Mouse (Mus musculus) neutrophil, adult 59 days (primary cell): ENCODE data around the gene Gm20521. TPM values are rescaled to one million over a fixed set of nuclear protein-coding genes. Genes with fewer than 3 reads are reported as not detected.

Experiments used
- total RNA-seq, 2 experiments: library from RNA; stranded (reverse); gene quantifications; 1 replicate in 1 of 2; 2 replicates in 1 of 2; pipeline ENCODE4 v1.2.4; 2023

Gm20521 gene
- 1 to 10 TPM in 1 of 2 experiments, not detected in 1; 3.2 TPM for total RNA-seq

DNA sequence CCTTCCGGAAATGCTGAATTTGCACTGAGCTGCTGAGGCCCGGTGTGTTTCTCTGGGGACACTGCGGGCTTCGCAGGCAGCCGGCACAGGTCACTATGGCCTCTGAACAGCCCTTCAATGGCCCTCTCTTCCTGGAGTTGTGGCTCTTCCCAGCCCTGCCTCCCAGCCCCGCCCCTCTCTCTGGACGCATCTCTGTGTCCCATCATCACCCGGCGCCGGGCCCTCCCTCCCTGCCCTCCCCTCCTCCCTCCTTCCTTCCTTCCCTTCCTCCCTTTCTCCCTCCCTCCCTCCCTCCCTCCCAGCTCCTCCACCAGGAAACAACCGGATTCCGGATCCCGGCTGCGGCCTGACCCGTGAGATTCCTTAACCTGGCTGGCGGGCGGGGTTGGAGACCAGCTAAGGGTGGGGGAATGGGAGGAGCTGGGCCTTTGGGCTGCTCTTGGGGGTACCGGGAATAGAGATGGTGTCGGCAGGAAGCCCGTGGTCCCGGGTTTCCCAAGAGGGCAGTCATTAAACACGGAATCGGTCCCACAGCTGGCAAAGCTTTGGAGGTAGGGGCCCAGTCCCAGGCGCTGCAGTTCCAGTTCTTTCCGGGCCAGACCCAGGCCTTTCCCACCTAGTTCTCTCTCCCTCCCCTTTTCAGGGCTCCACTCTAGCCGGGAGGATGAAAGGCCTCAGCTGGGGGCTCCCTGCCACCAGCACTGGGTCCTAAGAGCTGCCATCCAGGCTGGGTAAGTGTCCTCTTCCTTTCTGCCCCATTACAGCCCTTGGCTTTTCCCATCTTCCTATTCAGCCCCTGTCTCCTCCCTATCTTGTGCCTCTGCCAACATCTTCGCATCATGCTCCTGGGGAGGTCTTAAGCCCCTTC is at the start of gene Gm20521, which contains the start of gene Bcl2l2:
Gene Gm20521, plus strand, starts transcription at position 288 of the 868 bp plus-strand sequence.
Gene Bcl2l2, plus strand, starts transcription at position 224 of the 868 bp plus-strand sequence.

DNA sequence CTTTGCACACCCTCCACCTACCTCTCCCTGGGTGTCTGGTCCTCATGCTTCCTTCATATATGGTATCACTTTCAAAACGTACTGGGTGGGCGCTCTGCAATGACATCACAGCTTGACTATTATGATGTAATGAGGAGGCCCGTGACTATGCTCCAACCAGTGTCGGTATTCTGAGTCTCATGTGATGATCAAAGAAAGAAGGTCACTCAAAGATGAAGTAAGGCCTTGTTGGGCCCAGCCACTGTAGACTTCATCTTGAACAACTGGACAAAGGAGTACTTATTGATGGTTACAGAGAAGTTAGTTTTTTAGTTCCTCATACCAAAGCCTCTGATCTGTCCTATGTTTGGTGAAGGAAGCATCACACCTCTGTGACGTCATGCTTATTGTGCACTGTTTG is 12.4 kb upstream of the Gm20521 start, which contains the start of gene Homez:
Gene Homez, minus strand, starts transcription at position 101 of the 400 bp plus-strand sequence.

GRCm38 (mm10) chr14:54877048-54877715 is 6.1 kb upstream of the Gm20521 start, which contains the start of gene Ppp1r3e:
Gene Ppp1r3e (minus strand): TSS chr14:54877550.

GRCm38 (mm10) chr14:54892200-54892599 is 9.0 kb downstream of the Gm20521 start, which contains the start of gene Pabpn1:
Gene Pabpn1 (plus strand): TSS chr14:54892500.

GRCm38 (mm10) chr14:54912886-54913285 is 29.6 kb downstream of the Gm20521 start, which contains the start of gene Slc22a17:
Gene Slc22a17 (minus strand): TSS chr14:54913132.

GRCm38 (mm10) chr14:54925349-54926342 is 42.4 kb downstream of the Gm20521 start, which contains the start of gene Efs:
Gene Efs (minus strand): TSS chr14:54926126.

DNA sequence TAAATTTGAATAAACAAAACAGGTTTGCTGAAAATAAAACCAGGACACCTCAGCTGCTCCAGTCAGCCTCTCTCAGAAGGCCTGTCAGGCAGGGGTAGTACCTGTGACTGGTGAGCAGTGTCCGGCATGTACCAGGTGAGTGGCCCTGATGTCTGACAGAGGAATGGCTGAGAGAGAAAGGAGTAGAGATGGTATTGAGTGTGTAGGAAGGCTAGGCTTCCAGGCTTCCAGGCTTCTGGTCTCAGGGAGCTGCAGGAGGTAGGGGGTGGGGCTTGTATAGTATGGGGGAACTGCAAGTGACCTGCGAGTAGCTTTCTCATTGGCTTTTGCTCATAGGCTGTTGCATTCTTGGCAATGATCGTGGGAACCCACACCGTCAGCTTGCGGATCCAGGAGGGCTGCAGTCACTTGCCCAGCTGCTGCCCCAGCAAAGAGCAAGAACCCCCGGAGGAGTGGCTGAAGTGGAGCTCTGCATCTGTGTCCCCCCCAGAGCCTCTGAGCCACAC is 49.5 kb downstream of the Gm20521 start, which contains the start of gene Il25:
Gene Il25, plus strand, starts transcription at position 51 of the 506 bp plus-strand sequence.

GRCm38 (mm10) chr14:54935904-54936830 is 52.9 kb downstream of the Gm20521 start, which contains the start of gene Cmtm5:
Gene Cmtm5 (plus strand): TSS chr14:54936261.

Other genes with a start within 250 kb of the Gm20521 start
- not detected for gene Gm17606, start 242.5 kb upstream of the Gm20521 start, total RNA-seq
- gene Cdh24, start 242.1 kb upstream of the Gm20521 start, total RNA-seq, result 1 to 10 TPM; 2.1 to 2.4 TPM
- gene 1700123O20Rik, start 197.2 kb upstream of the Gm20521 start, total RNA-seq, result 10 to 100 TPM; 28.6 to 30.0 TPM
- gene Acin1, start 196.5 kb upstream of the Gm20521 start, total RNA-seq, result 100 to 1,000 TPM; 231 to 260 TPM
- gene Gm29776, start 184.6 kb upstream of the Gm20521 start, total RNA-seq, result under 1 TPM; 0.31 to 0.38 TPM
- 100 to 1,000 TPM; 146 to 191 TPM for gene Cebpe, start 171.3 kb upstream of the Gm20521 start, total RNA-seq
- gene Slc7a8, start 101.5 kb upstream of the Gm20521 start, total RNA-seq, result 1 to 10 TPM; 5.3 to 5.6 TPM
- not detected for gene Rnf212b, start 69.3 kb upstream of the Gm20521 start, total RNA-seq
- 10 to 100 TPM; 12.0 to 12.3 TPM for gene Homez, start 12.5 kb upstream of the Gm20521 start, total RNA-seq
- gene Ppp1r3e, start 5.9 kb upstream of the Gm20521 start, total RNA-seq, result 1 to 10 TPM; 2.4 to 2.5 TPM
- gene Bcl2l2, start 64 bp upstream of the Gm20521 start, total RNA-seq, result 10 to 100 TPM in 1 of 2 experiments, 1 to 10 TPM in 1; 8.3 to 13.1 TPM
- 100 to 1,000 TPM; 141 to 157 TPM for gene Pabpn1, start 9.1 kb downstream of the Gm20521 start, total RNA-seq
- gene Slc22a17, start 29.7 kb downstream of the Gm20521 start, total RNA-seq, result under 1 TPM; 0.27 to 0.49 TPM
- not detected for gene Efs, start 42.7 kb downstream of the Gm20521 start, total RNA-seq
- not detected for gene Il25, start 49.3 kb downstream of the Gm20521 start, total RNA-seq
- gene Cmtm5, start 52.8 kb downstream of the Gm20521 start, total RNA-seq, result not detected
- not detected for gene Myh6, start 83.5 kb downstream of the Gm20521 start, total RNA-seq
- gene Gm17428, start 93.5 kb downstream of the Gm20521 start, total RNA-seq, result not detected
- under 1 TPM in 1 of 2 experiments, not detected in 1; 0.09 TPM for gene Myh7, start 111.2 kb downstream of the Gm20521 start, total RNA-seq
- gene Ngdn, start 132.0 kb downstream of the Gm20521 start, total RNA-seq, result 10 to 100 TPM; 39.0 to 42.8 TPM
- gene Zfhx2, start 208.9 kb downstream of the Gm20521 start, total RNA-seq, result 1 to 10 TPM; 1.4 to 1.9 TPM
- gene Thtpa, start 211.3 kb downstream of the Gm20521 start, total RNA-seq, result 1 to 10 TPM; 2.7 to 3.1 TPM
- 10 to 100 TPM; 42.3 to 46.1 TPM for gene Ap1g2, start 223.2 kb downstream of the Gm20521 start, total RNA-seq
- gene Jph4, start 233.5 kb downstream of the Gm20521 start, total RNA-seq, result not detected